Mouse (Mus musculus) ES-Bruce4 (cell line): Measurements from ENCODE around the gene Cd80. TPM values are rescaled to one million over a fixed set of nuclear protein-coding genes. Genes with fewer than 3 reads are reported as not detected.

Experiments used
- H3K27ac ChIP-seq: 2 replicates; pipeline ENCODE4 v1.5.1; 2012; ENCODE audit warnings: low read length, inconsistent platforms; ENCODE audit not compliant: insufficient read depth
- H3K27me3 ChIP-seq: 2 replicates; pipeline ENCODE4 v1.6.1; 2012; ENCODE audit warnings: mild to moderate bottlenecking, low read length, inconsistent platforms; ENCODE audit not compliant: control insufficient read depth, poor library complexity, insufficient read depth, severe bottlenecking
- H3K36me3 ChIP-seq: 2 replicates; pipeline ENCODE4 v1.6.1; 2012; ENCODE audit warnings: inconsistent platforms, mild to moderate bottlenecking, low read length, moderate library complexity; ENCODE audit not compliant: control insufficient read depth, poor library complexity, insufficient read depth, severe bottlenecking
- H3K4me1 ChIP-seq: one replicate; pipeline ENCODE4 v1.8.1; 2011; ENCODE audit warnings: low read length; ENCODE audit not compliant: control insufficient read depth, insufficient read depth
- H3K4me3 ChIP-seq: 2 replicates; pipeline ENCODE4 v1.5.1; 2011; ENCODE audit warnings: low read depth, mild to moderate bottlenecking, low read length
- H3K9ac ChIP-seq: 2 replicates; pipeline ENCODE4 v1.6.1; 2012; ENCODE audit warnings: low read depth, mild to moderate bottlenecking, inconsistent platforms; ENCODE audit not compliant: poor library complexity, severe bottlenecking
- H3K9me3 ChIP-seq: replicated peaks from 2 replicates; pipeline ENCODE4 v1.6.1; 2012; ENCODE audit warnings: mild to moderate bottlenecking, low read length, inconsistent platforms; ENCODE audit not compliant: control insufficient read depth, poor library complexity, insufficient read depth, severe bottlenecking
- CTCF ChIP-seq: IDR thresholded peaks from one replicate; pipeline ENCODE4 v1.8.1; 2011; ENCODE audit warnings: low read depth, low read length
- EP300 ChIP-seq: IDR thresholded peaks from 2 replicates; pipeline ENCODE4 v1.6.1; 2011; ENCODE audit warnings: low read depth, low read length; ENCODE audit not compliant: insufficient read depth
- POLR2A ChIP-seq: IDR thresholded peaks from one replicate; pipeline ENCODE4 v1.8.1; 2011; ENCODE audit warnings: low read length; ENCODE audit not compliant: insufficient read depth
- polyA plus RNA-seq: library from polyadenylated mRNA; stranded (reverse); fragments of >200 nt; gene quantifications from 2 replicates; pipeline ENCODE4 v1.2.4, GENCODE M21; 2011; ENCODE audit warnings: low read depth; ENCODE audit not compliant: missing spikeins, insufficient read depth, insufficient read length

Cd80 gene
- polyA plus RNA-seq, 1 experiment: 1.3 TPM

DNA sequence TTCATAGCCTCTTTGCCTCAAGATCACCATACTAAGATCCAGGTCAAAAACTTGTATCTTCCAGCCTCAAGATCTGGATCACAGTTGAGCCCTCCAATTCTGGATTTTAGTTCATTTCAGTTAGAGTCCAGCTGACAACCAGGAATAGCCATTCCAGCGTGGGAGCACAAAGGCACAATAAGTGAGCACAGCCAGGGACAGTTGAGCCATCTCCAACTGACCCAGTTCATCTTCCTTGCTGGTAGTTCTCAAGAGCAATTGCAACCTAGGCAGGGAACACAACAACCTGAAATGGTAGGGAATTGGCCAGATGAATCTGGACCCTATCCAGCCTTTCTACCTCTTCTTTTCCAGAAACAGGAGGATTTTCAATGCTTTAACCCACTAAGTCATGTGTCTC, 16.2 kb upstream of the Cd80 start:
- no peaks in the 10 kb centered on the region for H3K36me3 ChIP-seq
- H3K27me3 ChIP-seq: no peaks in the 10 kb centered on the region
- peaks cover 1% of the 10 kb centered on the region; the same call in 1 of the 2 replicates for H3K9me3 ChIP-seq
- no peak overlapping the region for H3K9ac ChIP-seq
- no peak for TF ChIP-seq EP300
- TF ChIP-seq POLR2A: no peak
- TF ChIP-seq CTCF: no peak
- no peak overlapping the region for H3K4me3 ChIP-seq
- H3K27ac ChIP-seq: no peak overlapping the region
- no peaks in the 10 kb centered on the region for H3K4me1 ChIP-seq

DNA sequence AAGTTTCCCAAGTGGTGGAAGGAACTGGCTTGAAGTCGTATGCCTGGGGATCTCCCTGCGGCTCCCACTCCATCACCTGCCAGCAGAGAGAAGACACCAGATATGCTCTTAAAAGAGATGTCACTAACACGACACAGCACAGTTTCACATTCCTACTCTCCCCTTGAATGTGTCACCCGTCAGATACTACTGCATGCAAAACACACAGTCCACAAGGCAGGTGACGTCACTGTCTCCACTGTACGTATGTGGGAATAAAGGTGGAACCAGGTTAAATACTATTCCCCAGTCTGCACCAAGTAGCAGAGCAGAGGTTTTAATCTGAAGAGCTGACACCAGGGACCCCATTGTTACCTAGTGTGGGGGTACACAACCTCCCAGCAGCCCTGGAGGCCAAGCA, 15.0 kb upstream of the Cd80 start:
- Histone ChIP-seq H3K36me3 (peaks cover 10% of the 10 kb centered on the region), H3K27me3 (no peaks in the 10 kb centered on the region), H3K9ac (no peak overlapping the region), H3K4me3 (no peak overlapping the region), H3K4me1 (no peaks in the 10 kb centered on the region), H3K27ac (no peak overlapping the region), H3K9me3 (peaks cover 14% of the 10 kb centered on the region)
- TF ChIP-seq POLR2A (no peak), CTCF (no peak)

DNA sequence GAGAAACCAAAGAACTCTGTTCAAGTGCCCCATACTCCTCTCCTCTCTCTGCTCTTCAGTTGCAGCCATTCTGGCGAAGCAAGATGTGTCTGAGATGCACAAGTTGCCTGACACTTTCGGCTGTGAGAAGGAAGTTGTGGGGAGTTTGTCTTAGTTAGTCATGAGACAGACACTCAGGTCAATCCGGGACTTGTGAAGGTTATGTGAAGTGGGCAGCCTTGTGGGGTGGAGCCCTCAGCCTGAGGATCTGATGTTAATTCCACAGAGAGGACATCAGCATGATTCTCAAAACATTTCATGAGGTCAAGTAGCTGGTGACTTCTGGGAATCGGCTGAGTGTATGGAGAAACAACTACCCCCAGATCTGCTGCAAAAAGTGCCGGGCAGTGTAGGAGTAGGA, 13.8 kb upstream of the Cd80 start:
- H3K36me3 ChIP-seq: peaks cover 18% of the 10 kb centered on the region
- no peak overlapping the region for H3K9ac ChIP-seq
- no peaks in the 10 kb centered on the region for H3K27me3 ChIP-seq
- no peaks in the 10 kb centered on the region for H3K4me1 ChIP-seq
- no peak overlapping the region for H3K4me3 ChIP-seq
- no peak overlapping the region for H3K27ac ChIP-seq
- no peak for TF ChIP-seq POLR2A
- TF ChIP-seq CTCF: no peak
- peaks cover 17% of the 10 kb centered on the region for H3K9me3 ChIP-seq

DNA sequence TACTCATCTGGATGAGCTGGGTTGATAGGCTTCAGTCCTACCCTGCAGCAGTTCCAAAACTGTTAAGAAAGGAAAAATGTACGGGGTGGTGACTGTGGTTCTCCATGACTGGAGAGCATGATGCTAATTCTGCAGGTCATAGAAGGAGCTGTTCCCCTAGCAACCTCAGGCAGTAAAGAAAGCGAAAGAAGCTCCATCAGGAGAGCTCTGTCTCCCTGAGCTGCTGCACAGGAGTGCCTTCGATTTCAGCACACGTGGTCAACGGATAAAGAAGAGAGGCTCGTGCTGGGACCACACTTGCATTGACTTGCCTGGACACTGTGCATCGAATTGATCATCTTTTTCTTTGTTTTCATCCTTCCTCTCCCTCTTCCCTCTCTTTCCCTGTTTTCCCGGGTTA, 13.1 kb upstream of the Cd80 start:
- Histone ChIP-seq H3K27ac (no peak overlapping the region), H3K4me3 (no peak overlapping the region), H3K27me3 (no peaks in the 10 kb centered on the region), H3K9me3 (peaks cover 19% of the 10 kb centered on the region), H3K36me3 (peaks cover 24% of the 10 kb centered on the region), H3K9ac (no peak overlapping the region), H3K4me1 (no peaks in the 10 kb centered on the region)
- TF ChIP-seq EP300: no peak
- TF ChIP-seq POLR2A: no peak
- TF ChIP-seq CTCF: no peak

DNA sequence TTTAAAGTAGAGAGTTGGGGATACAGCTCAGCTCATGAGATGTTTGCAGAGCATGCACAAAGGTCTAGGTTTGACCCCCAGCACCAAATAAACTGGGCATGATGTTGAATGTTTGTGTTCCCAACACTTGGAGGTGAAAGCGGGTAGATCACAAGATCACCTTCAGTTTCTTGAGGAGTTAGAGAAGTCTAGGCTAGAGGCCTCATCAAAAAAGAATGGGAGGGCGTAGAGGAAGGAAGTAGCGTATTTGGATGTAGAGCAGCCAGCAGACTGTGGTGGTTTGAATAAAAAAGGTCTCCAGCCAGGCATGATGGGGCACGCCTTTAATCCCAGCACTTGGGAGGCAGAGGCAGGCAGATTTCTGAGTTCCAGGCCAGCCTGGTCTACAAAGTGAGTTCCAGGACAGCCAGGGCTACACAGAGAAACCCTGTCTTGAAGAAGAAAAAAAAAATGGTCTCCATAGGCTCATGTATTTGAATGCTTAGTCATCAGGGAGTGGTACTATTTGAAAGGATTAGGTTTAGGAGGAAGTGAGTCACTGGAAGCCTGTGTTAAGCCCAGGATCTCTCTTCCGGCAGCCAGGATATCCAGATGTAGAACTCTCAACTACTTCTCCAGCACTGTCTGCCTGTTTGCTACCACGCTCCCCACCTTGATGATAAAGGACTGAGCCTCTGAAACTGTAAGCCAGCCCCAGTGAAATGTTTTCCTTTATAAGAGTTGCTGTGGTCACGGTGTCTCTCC, 11.5 kb upstream of the Cd80 start:
- H3K9ac ChIP-seq: no peak overlapping the region
- H3K4me1 ChIP-seq: peaks cover under 1% of the 10 kb centered on the region
- H3K9me3 ChIP-seq: peaks cover 19% of the 10 kb centered on the region
- no peak overlapping the region for H3K4me3 ChIP-seq
- H3K27ac ChIP-seq: peak overlapping the region; percentile 80
- H3K36me3 ChIP-seq: peaks cover 24% of the 10 kb centered on the region
- H3K27me3 ChIP-seq: no peaks in the 10 kb centered on the region
- no peak for TF ChIP-seq CTCF
- TF ChIP-seq POLR2A: no peak
- TF ChIP-seq EP300: no peak

DNA sequence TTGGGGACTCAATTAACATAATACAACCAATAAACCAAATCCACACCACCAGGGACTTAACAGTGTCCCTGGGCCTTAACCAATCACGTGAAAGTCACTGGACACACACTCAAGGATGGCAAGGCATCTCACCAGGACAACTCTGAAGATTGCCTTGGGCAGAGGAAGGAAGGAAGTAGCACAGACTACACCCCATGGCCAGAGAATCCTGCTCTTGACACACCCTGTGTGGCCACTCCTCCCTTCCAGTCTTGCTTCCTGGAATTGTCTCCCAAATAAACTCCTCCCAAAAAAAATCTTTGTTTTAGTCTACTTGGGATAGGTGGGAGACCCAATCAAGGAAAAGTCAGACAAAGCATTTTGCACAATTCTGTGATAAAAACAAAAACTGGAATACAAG, 10.3 kb upstream of the Cd80 start:
- TF ChIP-seq CTCF (no peak), EP300 (peak; percentile 70)
- Histone ChIP-seq H3K36me3 (peaks cover 32% of the 10 kb centered on the region), H3K4me3 (no peak overlapping the region), H3K27me3 (no peaks in the 10 kb centered on the region), H3K4me1 (peaks cover 1% of the 10 kb centered on the region), H3K9ac (no peak overlapping the region), H3K9me3 (peaks cover 19% of the 10 kb centered on the region), H3K27ac (peak overlapping the region; percentile 4; the same call in 1 of the 2 replicates)
